Mouse (Mus musculus) layer of hippocampus, postnatal 10 days (tissue): Measurements from ENCODE around the gene B9d2. TPM values are rescaled to one million over a fixed set of nuclear protein-coding genes. Genes with fewer than 3 reads are reported as not detected.
"Not testable (repeated sequence)": the region's sequence is repeated elsewhere in the genome, so short reads cannot be mapped to it uniquely, and the experiment has no call there.

Experiments
- DNase-seq, 2 experiments: peaks; one replicate each; pipeline ENCODE4 v3.0.0; 2021; ENCODE audit warnings: low spot score in 2 of 2
- total RNA-seq, 2 experiments: library from RNA; stranded (reverse); gene quantifications; 2 replicates each; pipeline ENCODE4 v1.2.3; 2021

The B9d2 gene
- total RNA-seq, 2 experiments from 2014 or later, result 26.6 to 29.8 TPM

DNA sequence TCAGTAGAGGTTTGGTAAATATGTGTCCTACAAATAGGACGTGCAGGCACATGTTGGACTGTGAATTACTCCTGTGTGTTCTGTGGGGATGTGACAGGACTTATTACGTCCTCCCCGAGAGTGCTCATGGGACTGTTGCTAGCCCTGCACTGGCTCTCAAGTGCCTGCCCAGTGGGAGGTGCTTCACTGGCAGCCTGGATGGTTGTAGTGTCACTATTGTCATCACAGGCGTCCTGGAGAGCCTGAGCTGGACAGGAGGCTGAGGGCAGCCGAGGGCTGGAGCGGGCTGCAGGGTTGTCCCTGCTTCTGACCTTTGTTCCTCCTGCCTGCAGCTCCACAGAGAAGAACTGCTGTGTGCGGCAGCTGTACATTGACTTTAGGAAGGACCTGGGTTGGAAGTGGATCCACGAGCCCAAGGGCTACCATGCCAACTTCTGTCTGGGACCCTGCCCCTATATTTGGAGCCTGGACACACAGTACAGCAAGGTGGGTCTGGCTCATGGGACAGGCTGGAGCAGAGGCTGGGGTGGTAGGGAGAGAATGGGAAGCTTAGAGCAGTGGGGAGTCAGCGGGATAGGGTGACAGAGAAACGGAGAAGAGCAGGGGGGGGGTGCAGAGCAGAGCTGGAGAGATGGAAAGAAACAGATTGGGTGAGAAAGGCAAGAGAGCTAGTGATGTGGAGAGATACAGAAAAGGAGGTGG lies 23.4 kb downstream of the B9d2 start:
- DNase-seq, result no peak

GRCm38 (mm10) chr7:25704716-25705364 lies 24.3 kb downstream of the B9d2 start:
- no peak for DNase-seq

GRCm38 (mm10) chr7:25705801-25706251 lies 25.2 kb downstream of the B9d2 start:
- DNase-seq, result no peak

DNA sequence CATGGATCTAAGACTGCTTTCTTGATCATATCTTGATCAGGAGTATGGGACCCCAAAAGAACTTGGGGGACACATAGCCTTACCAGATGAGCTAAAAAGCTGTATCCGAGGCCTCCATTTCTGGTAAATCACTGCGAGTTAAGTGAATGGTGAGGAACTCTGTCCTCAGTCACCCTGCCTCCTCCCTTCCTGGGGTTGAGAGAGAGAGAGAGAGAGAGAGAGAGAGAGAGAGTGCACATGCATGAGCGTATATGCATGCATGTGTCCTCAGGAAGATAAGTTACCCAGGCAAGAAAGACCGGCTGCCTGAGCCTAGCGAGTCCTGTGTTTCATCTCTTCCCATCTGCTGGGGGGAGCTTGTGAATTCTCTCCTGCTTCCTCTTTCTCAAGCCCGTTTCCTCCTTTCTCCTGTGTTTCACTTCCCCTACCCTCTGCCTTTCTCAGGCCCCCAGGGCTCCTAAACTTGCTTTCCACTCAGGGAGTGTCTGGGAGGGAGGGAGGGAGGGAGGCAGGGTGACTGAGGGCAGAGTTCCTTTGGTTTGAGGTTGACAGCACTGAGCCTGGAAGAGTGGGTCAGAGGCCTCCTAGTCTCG lies 26.1 kb downstream of the B9d2 start:
- DNase-seq, result no peak

- DNase-seq, result no peak
Measured at GRCm38 (mm10) chr7:25707581-25708292, 27.2 kb downstream of the B9d2 start.

GRCm38 (mm10) chr7:25709961-25710360 lies 29.4 kb downstream of the B9d2 start:
- peak in 1 of 2 experiments; percentile 39 for DNase-seq

DNA sequence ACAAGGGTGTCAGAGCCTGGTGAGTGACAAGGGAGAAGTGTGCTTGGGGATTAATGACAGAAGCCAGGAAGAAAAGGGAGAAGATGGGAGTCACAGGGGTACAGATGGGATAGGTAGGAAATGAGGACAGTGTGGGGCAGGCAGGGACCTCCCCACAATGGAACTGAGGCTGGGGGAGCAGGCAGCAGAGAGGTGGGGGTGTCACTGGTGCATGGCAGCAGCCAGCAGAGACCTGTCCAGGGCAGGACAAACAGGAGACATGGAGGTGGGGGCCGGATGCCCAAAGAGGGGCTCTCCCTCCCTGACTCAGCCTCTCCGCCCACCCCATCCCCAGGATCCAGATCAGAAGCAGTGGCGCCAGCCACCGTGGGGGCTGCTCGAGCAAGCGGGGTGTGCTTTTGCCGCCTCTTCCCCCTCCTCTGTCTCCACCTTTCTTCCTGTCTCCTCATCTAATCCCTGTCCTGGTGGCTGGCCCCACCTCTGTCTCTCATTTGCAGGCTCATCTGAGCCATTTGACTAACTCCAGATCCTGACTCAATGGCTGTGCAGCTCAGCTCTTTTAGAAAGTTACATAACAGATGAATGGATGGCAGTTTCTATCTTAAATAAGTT lies 30.0 kb downstream of the B9d2 start:
- DNase-seq, result peak in 1 of 2 experiments; percentile 29

DNA sequence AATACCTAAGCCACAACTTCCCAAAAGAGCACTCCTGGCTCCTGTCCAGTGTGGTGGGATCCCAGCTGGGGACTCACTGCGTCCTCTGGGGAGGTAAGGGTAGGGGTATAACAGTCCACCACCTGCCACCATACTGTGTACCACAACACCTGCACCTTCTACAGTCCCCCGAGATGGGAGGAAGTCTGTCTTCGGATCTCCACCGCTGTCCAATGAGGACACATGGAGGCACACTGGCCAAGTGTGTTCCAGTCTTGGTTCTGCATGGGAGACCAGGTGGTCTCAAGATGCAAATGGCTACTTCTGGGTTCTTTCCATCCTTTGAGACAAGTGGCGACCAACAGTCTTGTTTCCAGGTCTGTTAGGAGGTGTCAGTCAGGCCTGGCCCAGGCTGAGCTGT lies 30.6 kb downstream of the B9d2 start:
- peak in 1 of 2 experiments; percentile 29 for DNase-seq

- DNase-seq, result no peak
Measured at GRCm38 (mm10) chr7:25711731-25712197, 31.2 kb downstream of the B9d2 start.

DNA sequence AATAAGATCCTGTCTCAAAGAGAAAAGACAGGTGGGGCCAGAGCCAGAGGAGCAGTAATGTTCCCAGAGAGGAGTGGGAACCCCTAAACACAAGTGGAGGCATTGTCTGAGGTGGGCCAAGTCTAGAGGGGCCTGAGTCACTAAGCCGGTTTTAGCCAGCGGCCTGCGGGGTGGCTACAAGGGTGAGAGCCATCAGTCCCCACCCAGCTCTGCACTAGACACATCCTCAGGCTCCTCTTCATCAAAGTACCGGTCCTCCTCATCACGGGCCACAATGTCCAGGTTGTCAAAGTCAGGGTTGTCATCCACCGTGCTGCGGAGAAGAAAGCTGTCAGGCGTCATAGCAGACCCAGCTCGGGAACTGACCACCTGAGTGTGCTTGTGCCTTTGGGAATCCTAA lies 32.2 kb downstream of the B9d2 start:
- DNase-seq, result no peak

GRCm38 (mm10) chr7:25714581-25714980 lies 34.0 kb downstream of the B9d2 start:
- no peak for DNase-seq

GRCm38 (mm10) chr7:25715731-25716271 lies 35.2 kb downstream of the B9d2 start:
- peak; percentile 59 to 66 for DNase-seq

DNA sequence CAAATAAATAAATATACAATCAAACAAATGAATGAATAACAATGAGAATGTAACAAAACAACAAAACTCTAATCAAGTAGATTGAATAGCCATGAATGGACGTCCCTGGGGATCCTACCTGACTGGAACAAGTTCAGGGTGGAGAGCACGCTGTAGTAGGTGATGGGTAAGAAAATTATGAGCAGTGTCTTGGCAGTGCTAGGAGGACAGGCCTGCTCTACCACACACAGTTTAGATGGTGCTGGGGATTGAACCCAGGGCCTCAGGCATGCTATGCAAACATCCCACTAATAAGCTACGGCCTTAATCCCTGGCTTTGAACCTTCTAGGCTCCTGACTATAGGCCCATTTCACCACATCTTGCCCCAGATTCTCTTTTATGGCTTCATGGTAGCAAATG lies 36.9 kb downstream of the B9d2 start:
- DNase-seq, result no peak

DNA sequence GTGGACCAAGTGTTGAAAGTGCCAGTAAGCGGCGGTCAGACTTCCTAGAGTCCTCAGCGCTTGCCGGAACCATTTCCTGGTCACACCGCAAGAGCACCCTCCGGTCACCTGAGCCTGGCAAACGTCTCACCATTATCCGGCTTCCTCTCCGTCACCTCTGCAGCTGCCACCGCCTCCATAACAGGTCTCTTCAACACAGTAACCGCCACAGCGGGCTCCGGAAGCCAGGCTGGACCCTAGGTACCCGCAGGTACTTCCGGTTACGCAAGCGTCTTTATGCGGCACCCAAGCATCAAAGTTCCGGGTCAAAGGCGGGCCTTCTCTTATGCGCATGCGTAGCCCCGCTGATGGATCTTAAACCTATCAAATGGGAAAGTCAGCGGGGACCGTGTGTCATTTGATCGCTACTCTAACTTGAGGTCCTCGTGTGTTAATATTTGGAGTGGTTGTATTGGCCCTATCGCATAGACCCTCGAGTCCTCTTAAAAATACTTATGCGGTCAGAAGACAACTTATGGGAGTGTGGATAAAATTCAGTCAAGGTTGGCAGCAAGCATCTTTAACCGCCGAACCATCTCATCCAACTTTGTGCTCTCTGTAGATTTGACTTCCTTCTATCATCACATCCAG lies 38.3 kb downstream of the B9d2 start, which contains the start of gene Ccdc97:
Gene Ccdc97, minus strand, starts transcription at position 301 of the 630 bp plus-strand sequence.
- peak; percentile 93 to 94 for DNase-seq

DNA sequence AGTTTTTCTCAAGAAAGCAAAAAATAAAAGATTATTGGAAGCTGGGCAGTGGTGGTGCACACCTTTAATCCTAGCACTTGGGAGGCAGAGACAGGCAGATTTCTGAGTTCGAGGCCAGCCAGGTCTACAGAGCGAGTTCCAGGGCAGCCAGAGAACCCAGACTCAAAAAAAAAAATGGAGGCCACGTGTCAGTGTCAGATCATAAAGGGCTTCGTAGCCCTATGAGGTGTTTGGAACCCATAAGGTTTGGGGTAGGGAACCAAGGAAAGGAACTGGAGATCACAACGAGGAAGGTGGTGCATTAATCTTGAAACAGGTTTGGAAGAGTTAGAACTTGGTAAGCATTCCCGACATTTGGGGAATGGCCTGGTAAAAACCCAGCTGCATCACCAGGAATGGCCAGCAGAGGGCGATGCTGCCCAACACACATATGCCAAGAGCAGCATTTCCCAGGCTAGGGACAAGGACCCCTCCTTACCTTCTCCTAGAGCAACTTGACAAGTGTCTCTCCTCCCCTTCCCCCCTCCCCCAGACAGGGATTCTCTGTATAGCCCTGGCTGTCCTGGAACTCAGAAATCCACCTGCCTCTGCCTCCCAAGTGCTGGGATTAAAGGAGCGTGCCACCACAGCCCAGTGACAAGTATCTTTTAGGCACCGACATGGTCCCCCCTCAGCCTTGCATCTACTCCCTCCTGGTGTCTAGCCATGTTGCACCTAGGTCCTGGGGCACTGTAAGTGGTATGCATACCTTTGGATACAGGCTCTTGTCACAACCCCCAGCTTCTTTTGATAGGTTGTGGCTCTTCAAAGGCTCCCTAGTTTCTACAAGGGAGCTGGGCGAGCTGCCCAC lies 39.4 kb downstream of the B9d2 start:
- DNase-seq, result peak; percentile 86 to 87

DNA sequence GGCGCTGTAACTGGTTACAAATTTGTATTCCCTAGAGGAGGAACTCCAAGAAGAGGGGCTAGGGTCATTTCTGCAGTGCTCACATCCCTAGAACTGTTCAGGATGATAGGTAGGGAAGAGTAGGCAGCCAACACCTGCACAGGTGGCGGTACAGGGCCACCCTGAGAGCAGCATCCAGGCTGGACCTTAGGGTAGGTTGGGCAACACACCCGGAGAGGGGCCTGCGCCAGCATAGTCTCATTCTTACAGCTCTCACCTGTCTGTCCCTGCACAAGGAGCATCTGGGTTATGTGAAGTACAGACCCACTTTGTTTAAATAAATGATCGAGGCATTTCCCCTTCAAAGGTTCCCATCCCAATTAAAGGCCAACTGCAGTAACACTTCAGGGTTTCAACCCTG lies 40.2 kb downstream of the B9d2 start:
- no peak for DNase-seq

GRCm38 (mm10) chr7:25721776-25722175 lies 41.2 kb downstream of the B9d2 start:
- DNase-seq, result not testable (repeated sequence)

GRCm38 (mm10) chr7:25725886-25726285 lies 45.3 kb downstream of the B9d2 start:
- no peak for DNase-seq

DNA sequence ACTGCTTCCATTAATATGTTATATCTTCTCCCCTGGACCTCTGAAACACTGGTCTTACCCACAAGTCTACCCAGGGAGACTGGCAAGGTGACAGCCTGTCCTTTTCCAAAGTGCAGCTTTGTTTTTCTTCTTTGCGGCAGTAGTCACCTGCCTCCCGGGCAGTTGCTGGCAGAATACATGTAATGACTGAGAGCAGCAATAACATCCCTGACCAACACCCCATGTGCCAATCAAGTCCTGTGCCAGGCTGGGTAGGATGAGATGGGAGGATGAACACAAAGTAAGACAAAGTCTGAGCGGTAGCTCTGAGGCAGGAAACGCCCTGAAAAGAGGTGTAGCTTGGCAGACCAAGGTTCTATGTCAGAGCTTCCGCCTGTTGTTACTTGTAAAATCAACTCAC lies 47.2 kb downstream of the B9d2 start:
- DNase-seq, result no peak
